Mouse (Mus musculus) kidney, postnatal 14 days (tissue): ENCODE data around the gene Mok.

Experiments
- DNase-seq: peaks from one replicate; pipeline ENCODE4 v3.0.0; 2022; ENCODE audit warnings: mixed read lengths

The Mok gene

DNA sequence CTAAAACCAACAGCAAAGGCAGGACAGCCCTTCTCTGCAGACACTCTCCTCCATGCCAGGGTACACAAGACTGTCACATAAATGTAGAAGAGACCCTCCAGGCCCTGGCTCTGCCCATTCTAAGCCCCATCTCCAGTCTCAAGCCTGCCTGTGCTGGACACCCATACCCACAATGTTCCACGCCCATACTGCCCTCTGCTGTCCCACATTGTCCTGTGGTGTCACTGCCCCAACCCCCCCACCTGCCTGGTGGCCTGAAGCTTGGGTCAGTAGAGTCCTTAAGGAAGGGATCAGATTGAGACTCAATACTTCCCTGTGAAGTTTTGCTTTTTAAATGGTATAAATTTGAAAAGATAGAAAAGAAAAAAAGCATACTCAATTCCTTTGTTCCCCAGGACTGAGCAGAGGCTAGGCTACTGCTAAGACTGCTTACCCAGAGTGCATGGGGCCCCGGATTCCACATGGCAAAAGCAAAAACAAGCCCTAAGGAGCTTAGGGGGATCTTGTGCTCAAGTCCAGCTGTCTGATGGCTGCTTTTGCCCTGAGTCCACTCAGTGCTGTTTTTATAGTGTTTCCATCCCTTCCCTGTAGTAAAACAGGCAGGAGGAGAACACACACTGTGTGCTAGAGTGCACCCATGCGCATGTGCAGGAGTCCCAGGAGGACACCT is 34.3 kb downstream of the Mok start:
- DNase-seq: peak; percentile 52

DNA sequence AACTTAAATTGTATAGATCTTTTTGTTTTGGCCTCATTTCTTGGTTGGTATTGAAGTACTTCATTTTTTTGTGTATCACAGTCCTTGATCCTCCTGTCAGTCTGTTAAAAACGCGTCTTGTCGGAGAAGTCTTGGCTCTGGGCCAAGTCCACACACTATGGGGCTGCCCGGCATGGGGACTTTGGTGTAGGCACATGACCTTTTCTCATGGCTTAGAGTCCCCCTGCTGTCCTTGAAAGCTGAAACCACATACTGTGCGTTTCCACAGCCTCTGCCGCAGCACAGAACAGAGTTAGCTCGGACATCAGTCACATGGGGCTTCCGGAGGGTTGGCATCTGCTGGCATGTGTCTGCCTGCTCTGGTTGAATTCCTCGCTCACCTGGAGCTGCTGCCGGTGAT is 36.5 kb downstream of the Mok start:
- DNase-seq: peak; percentile 48

DNA sequence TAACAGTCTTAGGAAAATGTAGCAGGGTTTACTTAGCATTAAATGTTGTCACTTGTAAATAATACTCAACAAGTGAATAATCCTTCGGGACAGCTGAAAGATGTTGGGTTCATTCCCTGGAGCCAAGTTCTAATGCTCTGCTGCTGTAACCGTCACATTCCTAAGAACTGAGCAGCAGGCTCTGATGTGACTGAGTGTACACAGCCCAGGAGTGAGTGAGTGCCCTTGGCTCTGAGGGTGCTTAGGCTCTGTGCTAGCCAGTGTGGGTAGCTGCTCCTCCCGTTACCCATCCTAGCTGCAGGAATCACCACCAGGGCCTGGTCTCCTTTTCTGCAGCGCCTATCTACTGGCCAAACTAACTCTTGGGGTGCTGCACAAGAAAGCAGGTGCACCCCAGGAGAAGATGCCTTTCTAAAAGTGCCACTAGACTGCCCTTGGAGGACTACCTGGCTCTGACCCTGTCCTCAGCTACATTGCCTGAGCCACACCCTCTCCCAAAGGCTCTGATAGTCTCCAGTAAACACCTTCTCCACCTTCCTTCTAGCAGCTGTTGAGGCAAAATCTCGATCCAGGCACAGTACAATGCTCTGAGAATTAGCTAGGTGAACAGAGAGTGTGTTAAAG is 38.0 kb downstream of the Mok start:
- no peak for DNase-seq

DNA sequence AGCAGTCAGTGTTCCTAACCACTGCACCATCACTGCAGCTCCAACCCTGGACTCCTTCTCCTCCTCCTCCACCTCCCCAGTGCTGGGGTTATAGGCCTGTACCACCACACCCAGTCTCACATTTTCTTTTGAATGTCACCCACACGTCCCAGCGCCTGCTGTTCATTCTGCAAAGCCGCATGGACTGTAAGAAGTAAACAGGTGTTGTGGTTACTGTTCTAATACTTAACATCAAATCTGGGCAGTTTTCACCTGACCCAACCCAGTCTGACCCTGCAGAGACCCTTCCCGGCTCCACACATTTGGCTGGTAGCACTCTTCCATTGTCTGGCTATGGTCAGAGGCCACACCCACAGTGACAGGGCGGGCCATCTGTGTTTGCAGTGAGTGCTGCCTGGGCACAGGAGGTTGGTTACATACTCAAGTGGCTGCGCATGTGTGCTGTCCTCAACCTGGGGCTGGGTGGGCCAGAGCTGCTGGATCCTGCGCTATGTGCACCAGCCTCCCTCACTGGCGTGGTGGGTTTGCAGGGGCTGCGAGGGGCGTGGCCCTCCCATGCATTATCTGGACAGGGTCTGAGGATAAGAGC is 38.8 kb downstream of the Mok start:
- no peak for DNase-seq

DNA sequence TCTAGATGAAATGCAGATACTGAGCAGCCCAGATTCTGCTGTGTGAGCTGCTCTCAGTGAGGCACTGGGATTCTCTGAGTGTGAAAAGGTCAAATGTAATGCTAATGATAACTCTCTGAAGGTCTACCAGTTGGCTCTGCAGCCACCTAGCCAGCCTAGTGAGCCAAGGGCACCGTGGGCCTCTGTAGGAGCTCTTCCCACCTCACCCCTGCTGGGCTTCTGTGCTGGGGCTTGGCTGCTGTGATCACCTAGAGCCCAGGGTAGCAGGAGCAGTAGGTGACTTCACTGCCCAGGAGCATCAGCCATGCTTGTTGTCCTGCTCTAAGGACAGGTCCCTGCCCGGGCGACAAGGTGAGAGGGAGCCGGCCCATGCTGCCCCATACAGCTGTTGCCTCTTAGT is 41.5 kb downstream of the Mok start:
- DNase-seq: peak; percentile 26

DNA sequence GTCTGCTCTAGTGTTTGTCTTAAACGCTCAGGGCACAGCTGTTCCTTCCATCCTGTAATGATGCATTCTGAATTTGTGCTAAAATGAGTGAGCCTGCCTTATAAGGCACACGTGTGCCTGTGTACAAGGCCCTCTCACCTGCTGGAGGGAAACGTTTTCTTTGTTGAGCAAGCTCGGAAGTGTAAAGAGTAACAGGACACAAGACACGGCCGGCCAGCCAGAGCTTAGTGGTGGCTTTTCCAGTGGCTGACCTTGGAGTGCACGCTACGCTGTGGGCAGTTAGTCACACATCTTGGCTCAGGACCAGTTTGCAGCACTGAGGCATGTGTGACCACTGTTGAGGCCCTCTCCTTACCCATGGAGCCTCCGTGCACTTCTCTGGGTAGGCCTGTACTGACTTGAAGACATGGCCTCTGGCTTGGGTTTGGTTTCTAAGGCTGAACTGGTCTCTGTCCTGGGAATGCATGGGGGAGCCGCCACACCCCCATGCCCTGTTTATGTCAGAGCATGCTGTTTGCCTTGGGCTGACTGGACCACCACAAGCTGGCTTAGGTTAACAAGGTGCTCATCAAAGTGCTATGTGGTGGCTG is 42.8 kb downstream of the Mok start:
- peak; percentile 70 for DNase-seq

DNA sequence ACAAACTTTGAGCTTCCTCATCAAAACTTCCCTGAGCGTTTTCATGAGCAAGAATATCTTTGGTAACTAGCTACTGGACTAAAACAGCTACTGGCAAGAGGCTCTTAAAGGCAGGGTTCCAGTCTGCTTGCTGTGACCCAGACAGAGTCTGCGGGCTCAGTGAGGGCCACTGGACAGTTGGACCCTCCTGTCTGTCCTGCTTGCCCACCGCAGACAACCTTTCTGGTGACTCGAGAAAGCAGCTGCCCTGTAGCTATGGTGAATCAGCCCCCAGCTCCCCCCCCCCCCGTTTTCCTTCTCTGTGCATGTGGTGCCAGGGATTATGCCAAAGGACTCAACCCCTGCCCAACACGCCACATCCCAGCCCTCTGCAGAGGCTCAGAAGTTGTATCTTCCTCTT is 43.5 kb downstream of the Mok start:
- DNase-seq: no peak

DNA sequence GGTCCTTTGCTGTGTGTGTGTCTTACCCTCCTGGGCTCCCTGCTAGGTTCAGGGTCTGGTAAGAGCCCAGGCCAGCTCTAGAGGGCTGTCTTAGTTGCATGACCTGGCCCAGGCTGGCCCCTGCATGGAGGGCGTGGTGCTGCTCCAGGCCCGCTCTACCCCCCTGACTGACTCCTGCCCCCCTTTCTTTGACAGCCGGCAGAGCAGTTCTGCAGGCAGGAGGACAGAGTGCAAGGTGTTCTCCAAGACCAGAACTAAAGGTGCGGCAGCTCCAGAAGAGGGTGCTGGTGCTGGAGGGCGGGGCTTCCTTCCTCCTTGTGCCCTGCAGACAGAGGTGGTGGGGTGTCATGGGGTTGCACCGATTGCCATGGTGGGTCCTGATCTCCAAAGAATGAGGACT is 44.0 kb downstream of the Mok start:
- peak; percentile 49 for DNase-seq

DNA sequence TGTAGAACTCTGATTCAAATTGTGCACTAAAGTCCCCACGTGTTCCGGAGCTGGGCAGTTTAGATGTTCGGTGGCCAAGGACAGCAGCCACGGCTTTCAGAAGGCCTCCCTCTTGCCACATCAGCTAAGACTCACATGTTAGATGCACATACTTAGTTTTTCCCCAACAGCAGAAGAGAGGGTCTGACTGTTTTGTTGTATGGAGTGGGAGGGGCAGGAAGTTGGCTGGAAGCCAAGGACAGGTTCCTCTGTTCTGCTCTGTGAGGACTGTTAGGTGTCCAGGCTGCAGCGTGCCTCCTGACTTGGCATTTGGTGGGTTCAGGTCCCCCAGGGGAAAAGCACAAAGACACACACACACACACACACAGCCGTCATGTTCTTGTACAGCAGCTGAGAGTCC is 45.7 kb downstream of the Mok start:
- peak; percentile 27 for DNase-seq

DNA sequence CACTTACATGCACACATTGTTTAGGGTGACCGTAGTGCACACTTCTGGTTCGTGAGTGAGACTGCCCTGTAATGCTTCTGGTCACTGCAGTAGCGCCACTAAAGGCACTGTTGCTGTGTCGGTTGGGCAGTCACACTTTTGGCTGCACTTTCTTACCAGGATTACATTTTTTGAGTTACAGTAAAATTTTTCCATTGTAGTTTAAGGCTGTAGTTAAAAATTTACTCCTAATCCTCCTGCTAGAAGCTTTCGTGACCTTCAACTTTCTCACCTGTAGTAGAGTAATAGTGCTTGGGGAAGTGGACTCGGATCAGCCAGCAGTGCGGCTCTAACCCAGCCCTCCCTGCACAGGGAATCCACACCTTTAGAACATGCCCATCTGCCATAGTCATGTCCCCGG is 49.7 kb downstream of the Mok start:
- DNase-seq: no peak

DNA sequence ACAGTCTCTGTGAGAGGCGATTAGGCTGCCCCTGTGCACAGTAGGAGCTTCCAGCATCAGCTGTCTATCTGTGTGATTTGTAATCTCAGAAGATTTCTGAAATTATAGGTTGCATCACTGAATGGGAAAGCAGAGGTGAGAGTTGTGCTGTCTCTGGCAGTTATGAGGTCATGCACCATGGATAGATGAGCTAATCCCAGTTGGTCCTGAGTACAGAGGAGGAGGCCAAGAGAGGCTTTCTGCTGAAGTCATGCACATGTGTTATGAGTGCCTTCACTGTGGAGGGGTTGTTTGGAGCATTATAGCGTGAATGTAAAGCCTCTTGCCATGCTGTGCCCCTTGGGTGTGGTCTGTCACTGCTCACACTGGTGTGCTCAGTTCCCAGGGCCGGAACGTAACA is 50.2 kb downstream of the Mok start:
- DNase-seq: no peak

DNA sequence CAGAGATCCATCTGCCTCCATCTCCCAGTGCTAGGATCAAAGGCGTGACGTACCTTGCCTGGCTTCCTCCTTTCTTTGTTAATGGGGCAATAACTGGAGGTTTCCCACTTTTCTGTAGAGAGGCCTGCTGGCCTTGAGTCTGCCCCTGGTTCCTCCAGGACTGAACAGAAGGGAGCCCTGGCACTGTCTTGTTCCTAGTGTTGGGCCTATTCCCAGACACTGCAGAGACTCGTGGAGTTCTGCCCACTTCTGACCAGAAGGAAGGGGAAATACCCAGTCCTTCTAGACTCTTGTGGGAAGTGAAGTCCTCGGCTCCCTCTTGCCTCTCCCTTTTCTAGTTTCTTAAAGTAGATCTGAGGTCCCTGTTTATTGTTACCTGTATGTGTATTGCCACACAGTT is 54.5 kb downstream of the Mok start:
- DNase-seq: no peak

DNA sequence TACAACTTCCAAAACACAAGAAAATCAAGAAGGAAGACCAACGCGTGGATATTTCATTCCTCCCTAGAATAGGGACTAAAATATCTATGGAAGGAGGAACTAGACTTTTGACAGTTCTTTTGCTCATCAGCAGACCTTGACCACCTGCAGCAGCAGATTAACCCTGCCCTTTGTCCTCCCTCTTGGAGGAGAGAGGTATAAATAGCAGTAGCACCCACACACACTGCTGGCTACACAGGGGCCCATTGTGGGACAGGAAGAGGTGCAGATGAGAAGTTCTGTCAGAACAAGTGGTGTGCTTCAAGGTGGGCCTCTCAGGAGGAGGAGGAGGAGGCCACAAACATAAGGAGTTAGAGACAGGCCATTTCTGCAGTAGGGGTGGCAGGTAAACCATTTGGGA is 56.5 kb downstream of the Mok start:
- no peak for DNase-seq

DNA sequence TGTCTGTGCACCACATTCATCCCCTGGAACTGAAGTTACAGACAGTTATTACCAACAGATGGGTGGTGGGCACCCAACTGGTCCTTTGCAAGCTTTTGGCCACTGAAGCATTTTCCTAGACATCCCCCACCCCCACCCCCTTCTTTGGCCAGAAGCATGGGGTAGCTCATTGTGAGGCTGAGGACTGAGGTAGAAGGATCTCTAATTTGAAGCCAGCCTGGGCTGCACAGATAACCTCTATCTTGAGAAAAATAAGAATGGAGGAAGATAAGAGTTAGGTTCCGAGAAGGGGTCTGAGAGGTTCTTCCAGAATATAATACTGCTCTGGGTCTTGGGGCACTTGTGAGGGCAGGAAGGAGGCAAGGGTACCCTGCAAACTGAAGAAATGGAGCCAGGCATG is 58.5 kb downstream of the Mok start:
- no peak for DNase-seq

DNA sequence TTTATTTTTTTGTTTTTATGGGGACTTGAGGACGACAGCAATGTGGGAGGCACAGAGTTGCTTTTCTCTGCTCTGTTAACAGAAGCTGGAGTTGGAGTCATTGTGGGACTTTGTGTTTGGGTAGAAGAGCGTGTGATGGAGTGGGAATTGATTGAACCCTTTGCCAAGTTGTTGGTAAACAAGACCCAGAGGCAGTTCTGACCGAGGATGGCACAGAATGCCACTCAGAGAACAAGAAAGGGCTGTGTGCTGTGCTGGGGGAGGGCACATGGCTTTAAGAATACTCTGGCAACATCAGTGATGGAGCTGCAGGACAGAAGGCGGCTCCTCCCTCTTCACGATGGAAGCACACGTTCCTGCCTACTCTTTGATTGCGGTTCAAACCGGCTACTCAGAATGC is 59.6 kb downstream of the Mok start:
- no peak for DNase-seq

DNA sequence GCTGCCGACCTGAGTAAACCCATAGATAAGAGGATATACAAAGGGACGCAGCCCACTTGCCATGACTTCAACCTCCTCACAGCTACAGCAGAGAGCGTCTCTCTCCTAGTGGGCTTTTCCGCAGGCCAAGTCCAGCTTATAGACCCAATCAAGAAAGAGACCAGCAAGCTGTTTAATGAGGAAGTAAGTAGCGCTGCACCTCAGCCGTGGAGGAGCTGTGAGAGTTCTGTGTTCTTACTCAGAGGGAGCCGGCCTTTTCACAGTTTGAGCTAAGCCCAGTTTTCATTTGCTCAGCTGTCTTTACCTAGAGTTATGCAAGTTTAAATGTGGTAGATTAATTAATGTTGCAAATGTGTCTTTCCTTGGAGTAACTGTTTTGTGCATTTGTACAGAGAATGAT is 61.4 kb downstream of the Mok start:
- no peak for DNase-seq

DNA sequence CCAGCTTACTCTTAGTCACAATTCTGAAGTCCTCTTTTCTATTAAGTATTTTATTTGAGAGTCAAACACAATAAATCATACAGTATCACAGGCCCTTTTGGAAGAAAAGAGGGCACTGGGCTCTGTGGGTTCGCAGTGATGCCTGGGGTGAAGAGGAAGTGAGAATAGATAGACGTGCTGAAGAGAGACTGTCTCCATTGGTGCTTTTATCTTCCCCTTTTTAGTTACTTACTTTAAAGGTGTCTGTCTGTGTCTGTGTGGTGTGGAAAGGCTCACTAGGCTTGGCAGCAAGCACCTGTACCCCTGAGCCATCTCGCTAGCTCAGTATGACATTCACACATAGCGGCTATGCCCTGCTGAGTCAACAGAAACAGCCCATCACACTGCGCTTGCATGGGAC is 62.9 kb downstream of the Mok start:
- no peak for DNase-seq

DNA sequence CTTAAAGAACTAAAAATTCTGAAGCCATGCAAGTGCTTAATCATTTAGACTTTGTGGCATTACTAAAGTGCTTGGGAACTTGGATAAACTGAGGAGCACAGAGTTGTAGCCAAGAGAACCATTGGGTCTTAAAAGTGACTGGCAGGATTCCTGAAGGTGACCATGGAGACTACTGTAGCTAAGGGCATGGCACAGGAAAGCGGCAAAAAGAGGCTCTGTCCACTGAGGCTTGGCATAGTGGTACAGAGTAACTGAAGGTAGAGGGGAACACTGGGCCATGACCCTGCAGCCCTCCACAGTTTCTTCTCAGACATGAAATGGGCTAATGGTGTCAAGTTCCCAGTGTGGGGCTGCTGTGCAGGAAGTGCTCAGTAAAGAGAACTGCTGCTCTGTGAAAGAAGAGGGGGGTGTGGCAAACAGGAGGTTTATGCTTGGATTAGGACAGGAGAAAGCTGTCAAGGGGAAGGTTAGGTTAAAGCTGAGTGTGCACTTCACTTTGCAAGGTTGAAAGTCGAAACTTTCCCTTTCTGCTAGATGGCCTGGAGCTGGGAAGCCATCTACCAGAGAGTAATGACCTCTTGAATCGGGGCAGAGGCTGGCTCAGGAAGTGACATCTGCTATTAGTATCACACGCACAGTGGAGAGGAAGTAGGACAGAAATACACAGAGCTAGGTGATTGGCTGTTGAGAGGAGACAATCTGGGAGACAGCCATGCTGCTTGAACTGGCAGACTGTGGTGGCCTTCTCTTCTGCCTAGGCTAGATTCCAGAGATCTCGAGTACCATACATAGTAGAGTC is 64.9 kb downstream of the Mok start:
- peak; percentile 26 for DNase-seq

DNA sequence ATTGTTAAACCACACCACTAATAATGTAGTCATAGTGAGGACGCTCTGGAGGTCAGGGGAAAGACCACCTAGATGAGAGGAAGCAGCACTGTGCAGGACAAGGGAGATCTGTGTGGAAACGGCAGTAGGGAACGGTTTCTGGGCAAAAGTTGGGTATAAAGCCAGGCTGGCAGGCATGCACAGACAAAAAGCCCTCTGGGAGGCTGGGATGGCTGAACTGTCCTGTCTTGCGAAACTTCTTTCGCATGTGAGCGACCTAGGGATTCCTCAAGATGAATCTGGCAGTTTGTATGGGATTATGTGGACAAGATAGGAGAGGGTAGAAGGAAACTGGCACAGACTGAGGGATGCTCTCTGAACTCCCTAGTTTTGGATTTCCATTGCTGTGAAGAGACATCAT is 68.8 kb downstream of the Mok start:
- DNase-seq: no peak

DNA sequence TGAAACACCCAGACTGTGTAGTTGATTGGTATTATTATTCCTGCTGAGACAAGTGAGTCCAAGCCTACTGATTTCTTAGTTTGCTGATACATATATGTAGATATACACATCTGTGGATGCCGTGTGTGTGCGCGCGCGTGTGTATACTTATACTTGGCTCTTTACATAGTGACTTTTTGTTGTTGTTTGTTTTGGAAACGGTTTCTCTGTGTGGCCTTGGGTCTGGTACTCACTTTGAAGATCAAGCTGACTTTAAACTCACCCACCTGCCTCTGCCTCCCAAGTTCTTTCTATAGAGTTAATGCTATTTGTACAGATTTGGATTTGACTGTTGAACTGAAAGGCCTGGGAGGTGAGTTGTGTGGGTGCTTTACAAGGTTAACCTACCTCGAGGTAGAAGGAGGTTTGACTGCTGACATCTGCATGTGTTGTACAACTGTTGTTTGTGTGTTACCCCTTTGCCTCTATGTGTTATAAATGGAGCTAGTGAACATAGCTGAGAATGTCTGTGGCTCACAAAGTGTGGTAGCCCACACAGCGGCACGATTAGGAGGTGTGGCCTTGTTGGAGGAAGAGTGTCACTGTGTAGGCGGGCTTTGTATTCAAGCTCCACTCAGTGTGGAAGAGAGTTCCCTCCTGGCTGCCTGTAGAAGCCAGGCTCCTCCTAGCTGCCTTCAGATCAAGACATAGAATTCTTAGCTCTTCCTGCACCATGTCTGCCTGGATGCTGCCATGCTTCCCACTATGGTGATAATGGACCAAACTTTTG is 70.1 kb downstream of the Mok start:
- DNase-seq: no peak

DNA sequence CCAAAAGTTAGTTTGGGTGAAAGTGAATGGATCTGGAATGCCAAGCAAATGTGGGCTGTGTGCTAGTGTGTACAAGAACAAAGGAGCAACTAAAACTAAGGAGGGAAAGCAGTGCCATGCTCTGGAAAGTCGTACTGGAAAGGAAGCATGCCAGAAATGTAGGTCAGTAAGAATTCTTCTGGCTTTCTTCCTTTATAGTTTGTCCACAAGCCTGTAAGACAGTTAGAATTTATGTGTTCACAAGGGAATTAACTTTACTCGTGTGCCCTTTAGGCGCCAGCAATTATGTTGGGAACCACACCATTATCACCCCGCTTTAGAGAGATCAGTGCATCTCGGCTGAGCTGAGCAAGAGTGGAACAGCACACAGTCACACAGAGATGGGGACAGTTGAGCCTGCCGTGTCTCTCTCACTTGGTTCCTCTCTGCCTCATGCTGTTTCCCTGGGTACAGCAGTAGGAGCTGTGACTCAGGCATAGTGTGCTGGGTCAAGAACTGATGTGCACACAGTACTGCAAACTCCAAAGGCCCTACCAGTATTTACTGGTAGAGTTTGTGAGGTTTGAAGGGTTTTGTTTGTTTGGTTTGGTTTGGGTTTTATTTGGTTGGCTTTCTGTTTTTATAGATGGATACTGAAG is 71.0 kb downstream of the Mok start:
- DNase-seq: no peak

DNA sequence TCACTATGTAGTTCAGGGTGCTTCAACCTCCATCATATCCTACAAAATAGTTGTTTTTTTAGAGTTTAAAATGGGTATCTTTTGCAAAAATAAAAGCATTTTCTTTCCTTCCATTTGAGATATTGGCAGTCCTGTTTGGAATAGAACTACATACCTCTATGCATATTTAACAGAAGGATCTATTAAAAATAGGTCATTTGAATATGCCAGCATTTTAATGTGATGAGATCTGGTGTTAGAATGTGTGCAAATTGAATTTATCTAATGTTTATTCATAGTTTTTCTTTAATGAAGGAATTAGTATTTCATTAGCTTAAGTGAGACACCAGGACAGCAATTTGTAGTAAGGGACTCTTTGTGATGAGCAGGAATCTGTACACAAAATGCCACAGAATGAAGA is 72.2 kb downstream of the Mok start:
- no peak for DNase-seq
